Mouse (Mus musculus) hindbrain, embryonic 10.5 days (tissue): ENCODE measurements around the gene Inpp5a. TPM values are rescaled to one million over a fixed set of nuclear protein-coding genes. Genes with fewer than 3 reads are reported as not detected.
A peak's percentile ranks its signal among the peaks of the same experiment; 100 is the strongest.

Experiments
- DNase-seq: peaks from one replicate; pipeline ENCODE4 v3.0.0-alpha.2; 2017; ENCODE audit warnings: low spot score
- H3K27ac ChIP-seq: fragments of 300-500 bp; sonication (generic); 2 replicates; pipeline ENCODE4 v1.5.1; 2016; ENCODE audit warnings: mild to moderate bottlenecking, moderate library complexity
- H3K27me3 ChIP-seq: fragments of 300-500 bp; sonication (generic); 2 replicates; pipeline ENCODE4 v1.6.1; 2016; ENCODE audit warnings: mild to moderate bottlenecking; ENCODE audit not compliant: poor library complexity, insufficient read depth, severe bottlenecking
- H3K36me3 ChIP-seq: fragments of 300-500 bp; sonication (generic); 2 replicates; pipeline ENCODE4 v1.6.1; 2016; ENCODE audit warnings: mild to moderate bottlenecking, moderate library complexity
- H3K4me1 ChIP-seq: fragments of 300-500 bp; sonication (generic); replicated peaks from 2 replicates; pipeline ENCODE4 v1.6.1; 2016; ENCODE audit warnings: mild to moderate bottlenecking
- H3K4me3 ChIP-seq: fragments of 300-500 bp; sonication (generic); 2 replicates; pipeline ENCODE4 v1.5.1; 2016; ENCODE audit warnings: mild to moderate bottlenecking, moderate library complexity
- H3K9me3 ChIP-seq: fragments of 300-500 bp; sonication (generic); 2 replicates; pipeline ENCODE4 v1.6.1; 2016; ENCODE audit warnings: mild to moderate bottlenecking, moderate library complexity
- WGBS: fragments of 180-500 bp; shearing (Covaris S2); methylation state at CpG from one replicate; pipeline ENCODE4 v1.1.7; 2016; 5-methylcytosine and 5-hydroxymethylcytosine counted together
- polyA plus RNA-seq: library from polyadenylated mRNA; unstranded; fragments of >200 nt; fragmentation: Nextera tagmentation; extraction: Ambion mirVana; gene quantifications from 2 replicates; pipeline ENCODE4 v1.2.1, GENCODE M21; 2016

Inpp5a gene
- polyA plus RNA-seq, 1 experiment from 2014 or later: 19.0 TPM

DNA sequence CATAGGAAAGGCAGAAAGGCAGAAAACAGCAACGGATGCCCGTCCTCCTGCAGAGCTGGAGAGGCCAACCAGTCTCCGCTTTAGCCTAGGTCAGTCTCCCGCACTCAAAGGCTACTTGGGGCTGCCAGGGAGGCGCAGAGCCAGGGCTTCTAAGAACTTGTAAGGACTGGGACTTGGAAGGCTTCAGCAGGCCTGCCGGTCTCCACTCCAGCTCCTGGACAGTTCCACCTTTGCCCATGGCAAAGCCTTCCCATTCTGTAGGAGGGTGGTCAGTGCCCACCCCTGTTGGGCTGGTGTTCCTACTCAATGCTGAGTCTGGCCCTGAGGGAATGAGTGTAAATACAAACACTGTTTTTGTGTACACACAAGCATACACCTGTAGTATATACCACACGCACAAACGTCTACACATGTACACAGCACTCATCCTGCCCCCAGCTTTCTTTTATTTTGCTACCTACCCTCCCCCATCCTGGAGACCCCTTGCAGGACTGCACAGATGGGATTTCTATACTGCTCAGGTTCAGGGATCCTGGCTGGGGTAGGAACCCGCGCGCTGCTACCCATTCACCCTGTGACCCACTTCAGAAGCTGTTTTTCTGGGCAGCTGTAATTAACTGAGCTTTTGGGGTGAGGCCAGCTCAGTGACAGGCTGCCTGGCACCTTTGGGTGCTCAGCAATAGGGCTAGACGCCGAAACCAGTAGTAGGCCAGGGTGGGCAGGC, 25.5 kb upstream of the Inpp5a start:
- Histone ChIP-seq H3K27me3 (0 out of 2 replicates have a peak, but pooled peaks cover 4% of the 10 kb centered on the region), H3K27ac (peak overlapping the region; percentile 83), H3K36me3 (no peaks in the 10 kb centered on the region), H3K4me1 (peaks cover 38% of the 10 kb centered on the region), H3K4me3 (peak overlapping the region; percentile 24), H3K9me3 (no peaks in the 10 kb centered on the region)
- WGBS: 53% methylated on average over 13 of the region's 13 CpGs
- peak; percentile 24 for DNase-seq

- Histone ChIP-seq H3K9me3 (no peaks in the 10 kb centered on the region), H3K27ac (peak overlapping the region; percentile 83), H3K36me3 (no peaks in the 10 kb centered on the region), H3K4me3 (peak overlapping the region; percentile 24), H3K27me3 (0 out of 2 replicates have a peak, but pooled peaks cover 4% of the 10 kb centered on the region), H3K4me1 (peaks cover 44% of the 10 kb centered on the region)
- 6% methylated on average over 9 of the region's 9 CpGs for WGBS
- peak; percentile 86 for DNase-seq
Observed at GRCm38 (mm10) chr7:139364005-139364557, 24.8 kb upstream of the Inpp5a start.

DNA sequence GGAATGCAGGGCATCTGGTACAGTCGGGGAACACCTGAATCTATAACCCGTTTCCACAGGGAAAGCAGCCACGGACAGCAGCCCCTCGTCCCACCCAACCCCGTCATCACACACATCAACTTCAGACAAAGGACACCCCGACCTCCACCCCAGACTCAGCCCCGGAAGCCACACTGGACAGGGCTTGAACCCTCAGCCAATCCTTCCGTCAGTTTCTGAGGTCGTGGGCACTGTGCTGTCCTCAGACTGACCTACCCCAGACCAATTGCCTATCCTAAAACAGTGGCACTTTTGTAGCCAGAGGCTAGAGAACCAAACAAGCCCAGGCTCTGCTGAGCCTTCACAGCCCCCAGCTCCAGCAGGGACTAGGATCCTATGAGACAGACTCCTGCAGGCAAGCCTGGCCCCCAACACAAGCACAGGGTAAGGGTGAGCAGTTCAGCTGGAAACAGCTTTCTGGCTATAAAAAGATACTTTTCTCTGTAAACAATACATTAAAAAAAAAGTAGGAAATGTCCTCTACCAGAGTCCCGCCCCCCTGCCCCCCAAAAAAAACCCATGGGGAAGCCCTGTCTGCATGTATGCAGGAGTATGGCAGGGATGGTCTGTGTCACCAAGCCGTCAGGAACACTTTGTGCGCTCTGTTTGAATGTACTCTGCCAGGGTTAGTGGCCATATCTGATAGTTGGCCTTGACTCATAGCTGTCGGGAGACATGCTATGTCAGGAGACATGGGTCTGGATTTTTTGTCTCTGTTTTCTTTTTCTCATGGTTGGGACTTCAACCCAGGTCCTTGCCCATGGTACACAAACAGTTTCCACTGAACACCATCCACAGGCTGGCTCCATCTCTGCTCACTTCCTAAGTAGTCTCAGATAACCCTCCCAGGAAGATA, 23.7 kb upstream of the Inpp5a start:
- no peak for DNase-seq
- Histone ChIP-seq H3K9me3 (no peaks in the 10 kb centered on the region), H3K4me1 (peaks cover 48% of the 10 kb centered on the region), H3K4me3 (no peak overlapping the region), H3K27me3 (0 out of 2 replicates have a peak, but pooled peaks cover 4% of the 10 kb centered on the region), H3K36me3 (no peaks in the 10 kb centered on the region), H3K27ac (peak overlapping the region; percentile 83)
- WGBS: 82% methylated on average over 13 of the region's 13 CpGs

DNA sequence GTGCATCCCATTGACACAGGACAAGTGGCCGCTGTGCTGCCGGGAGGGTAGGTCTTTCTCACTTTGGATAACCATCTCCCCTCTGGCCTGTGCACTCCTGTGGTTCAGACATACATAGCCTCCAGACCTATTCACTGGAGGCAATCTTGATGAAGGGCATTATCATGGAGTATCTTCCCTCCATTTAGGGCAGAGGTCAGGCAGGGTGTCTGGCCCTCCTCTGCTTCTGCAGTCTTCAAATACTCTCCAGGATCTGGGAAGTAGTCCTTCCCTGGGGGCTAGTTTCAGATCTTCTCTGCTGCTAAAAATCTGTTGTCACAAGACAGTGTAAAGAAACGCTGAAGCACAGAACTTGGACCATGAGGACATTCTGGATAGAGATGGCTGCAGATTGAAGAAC, 22.8 kb upstream of the Inpp5a start:
- 81% methylated on average over 3 of the region's 3 CpGs for WGBS

DNA sequence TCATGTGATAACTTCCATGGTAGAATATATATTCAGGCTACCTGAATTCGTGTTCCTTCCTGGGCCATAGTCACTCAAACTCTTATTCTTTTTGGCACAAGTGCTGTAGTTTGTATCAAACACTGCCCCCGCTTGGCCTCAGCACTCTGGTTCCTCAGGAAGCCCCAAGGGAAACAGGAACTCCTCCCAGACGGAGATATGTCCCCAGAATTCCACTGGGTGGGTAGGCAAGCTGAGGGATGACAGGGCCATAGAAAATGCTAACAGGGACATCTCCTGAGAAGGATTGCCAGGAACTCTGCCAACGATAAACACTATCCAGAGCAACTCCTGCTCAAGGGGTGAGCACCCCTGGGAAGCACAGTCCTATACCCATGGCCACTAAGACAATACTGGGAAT, 22.4 kb upstream of the Inpp5a start:
- no peaks in the 10 kb centered on the region for H3K36me3 ChIP-seq
- H3K27ac ChIP-seq: no peak overlapping the region
- 0 out of 2 replicates have a peak, but pooled peaks cover 4% of the 10 kb centered on the region for H3K27me3 ChIP-seq
- H3K9me3 ChIP-seq: no peaks in the 10 kb centered on the region
- no peak overlapping the region for H3K4me3 ChIP-seq
- H3K4me1 ChIP-seq: peaks cover 48% of the 10 kb centered on the region
- 66% methylated on average over 4 of the region's 4 CpGs for WGBS
- no peak for DNase-seq

More for the DNA sequence above, 22.8 kb upstream of the Inpp5a start:
- Histone ChIP-seq H3K9me3 (no peaks in the 10 kb centered on the region), H3K4me1 (peaks cover 48% of the 10 kb centered on the region), H3K27me3 (0 out of 2 replicates have a peak, but pooled peaks cover 4% of the 10 kb centered on the region), H3K36me3 (no peaks in the 10 kb centered on the region), H3K27ac (no peak overlapping the region), H3K4me3 (no peak overlapping the region)
- DNase-seq: no peak

DNA sequence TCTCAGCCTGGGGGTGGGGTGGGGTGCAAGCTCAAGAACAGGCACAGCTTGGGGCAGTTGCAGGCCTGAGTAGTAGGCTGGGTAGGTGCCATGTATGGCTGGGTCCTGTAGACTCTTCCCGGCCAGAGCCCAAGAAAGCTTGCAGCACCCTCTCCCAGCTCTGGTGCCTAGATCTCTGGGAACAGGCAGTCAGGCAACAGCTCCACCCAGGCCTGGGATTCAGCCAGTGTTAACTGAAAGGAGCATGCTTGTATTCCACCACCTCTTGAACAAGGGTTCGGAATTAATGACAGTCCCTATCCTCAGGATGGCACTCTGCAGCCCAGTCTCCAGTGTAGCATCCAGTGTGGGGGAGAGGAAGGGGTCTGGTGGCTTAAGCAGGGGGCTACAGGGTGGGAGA, 20.7 kb upstream of the Inpp5a start:
- Histone ChIP-seq H3K27me3 (peaks cover 2% of the 10 kb centered on the region; the same call in 1 of the 2 replicates), H3K4me1 (peaks cover 35% of the 10 kb centered on the region), H3K9me3 (no peaks in the 10 kb centered on the region), H3K4me3 (no peak overlapping the region), H3K27ac (peak overlapping the region; percentile 56; the same call in 1 of the 2 replicates), H3K36me3 (no peaks in the 10 kb centered on the region)
- no peak for DNase-seq
- WGBS: 86% methylated on average over 2 of the region's 2 CpGs

DNA sequence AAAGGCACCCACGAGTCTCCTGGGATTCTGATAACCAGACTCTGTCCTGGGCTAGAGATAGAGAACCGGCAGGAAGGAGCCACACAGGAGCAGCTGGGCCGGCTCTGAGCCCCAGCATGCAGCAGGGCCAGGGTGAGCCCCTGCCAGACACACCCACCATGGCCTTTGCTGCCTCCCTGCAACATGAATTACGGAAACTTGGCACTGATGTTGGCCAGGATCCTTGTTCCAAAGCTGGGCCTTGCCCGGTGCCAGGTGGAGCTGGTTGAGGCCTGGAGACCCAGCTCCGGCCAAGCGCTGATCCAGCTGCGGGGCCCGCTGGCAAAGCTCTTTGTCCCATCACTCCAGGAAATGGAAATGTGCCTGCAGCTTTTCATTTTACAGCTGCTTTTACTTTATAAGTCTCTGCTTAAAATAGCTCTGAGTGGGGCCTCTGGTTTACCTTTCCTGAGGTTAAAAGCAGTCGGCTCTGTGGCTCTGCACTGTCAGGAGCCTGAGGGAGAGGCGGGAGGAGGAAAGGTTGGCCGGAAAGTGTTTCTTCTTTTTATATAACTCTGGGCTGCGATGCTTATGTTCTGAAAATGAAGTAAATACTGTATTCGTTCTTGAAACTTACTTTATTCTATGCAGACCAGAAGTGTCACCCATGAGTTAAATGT, 20.1 kb upstream of the Inpp5a start:
- 78% methylated on average over 14 of the region's 14 CpGs for WGBS
- Histone ChIP-seq H3K27ac (peak overlapping the region; percentile 56; the same call in 1 of the 2 replicates), H3K9me3 (no peaks in the 10 kb centered on the region), H3K4me1 (peaks cover 29% of the 10 kb centered on the region), H3K4me3 (no peak overlapping the region), H3K36me3 (no peaks in the 10 kb centered on the region), H3K27me3 (peaks cover 4% of the 10 kb centered on the region; the same call in 1 of the 2 replicates)
- DNase-seq: no peak

GRCm38 (mm10) chr7:139369501-139370088, 19.3 kb upstream of the Inpp5a start:
- WGBS: 87% methylated on average over 6 of the region's 6 CpGs
- no peak for DNase-seq
- H3K4me3 ChIP-seq: no peak overlapping the region
- no peaks in the 10 kb centered on the region for H3K36me3 ChIP-seq
- no peak overlapping the region for H3K27ac ChIP-seq
- H3K4me1 ChIP-seq: peaks cover 21% of the 10 kb centered on the region
- peaks cover 4% of the 10 kb centered on the region; the same call in 1 of the 2 replicates for H3K27me3 ChIP-seq
- no peaks in the 10 kb centered on the region for H3K9me3 ChIP-seq

- Histone ChIP-seq H3K27ac (no peak overlapping the region), H3K27me3 (peaks cover 4% of the 10 kb centered on the region; the same call in 1 of the 2 replicates), H3K9me3 (no peaks in the 10 kb centered on the region), H3K4me1 (peaks cover 13% of the 10 kb centered on the region; the same call in 1 of the 2 replicates), H3K4me3 (no peak overlapping the region), H3K36me3 (no peaks in the 10 kb centered on the region)
- no peak for DNase-seq
Observed at GRCm38 (mm10) chr7:139371389-139371788, 17.5 kb upstream of the Inpp5a start.

DNA sequence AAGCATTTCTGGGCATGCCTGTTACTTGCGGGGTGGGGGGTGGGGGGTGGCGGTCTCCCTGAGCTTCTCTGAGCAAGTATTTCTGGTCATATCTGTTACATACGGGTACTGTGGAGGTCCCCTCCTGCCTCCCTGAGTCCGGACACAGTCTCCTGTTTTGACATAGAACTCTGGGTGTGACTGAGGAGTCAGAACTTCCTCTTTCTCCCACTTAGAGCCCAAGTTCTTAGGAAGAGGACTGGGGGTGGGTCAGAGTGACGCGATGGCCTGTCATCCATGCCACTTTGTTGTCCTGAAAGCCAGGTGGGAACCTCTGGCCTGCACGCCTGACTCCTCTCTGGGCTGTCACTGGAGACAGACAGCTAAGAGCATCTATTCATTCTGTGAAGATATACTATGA, 11.5 kb upstream of the Inpp5a start:
- Histone ChIP-seq H3K9me3 (no peaks in the 10 kb centered on the region), H3K4me1 (no peaks in the 10 kb centered on the region), H3K36me3 (no peaks in the 10 kb centered on the region), H3K4me3 (no peak overlapping the region), H3K27me3 (peaks cover 4% of the 10 kb centered on the region; the same call in 1 of the 2 replicates), H3K27ac (no peak overlapping the region)
- WGBS: 76% methylated on average over 7 of the region's 7 CpGs
- DNase-seq: no peak

GRCm38 (mm10) chr7:139378355-139378754, 10.6 kb upstream of the Inpp5a start:
- no peak for DNase-seq
- WGBS: 87% methylated on average over 3 of the region's 3 CpGs
- Histone ChIP-seq H3K4me3 (no peak overlapping the region), H3K4me1 (no peaks in the 10 kb centered on the region), H3K36me3 (no peaks in the 10 kb centered on the region), H3K9me3 (no peaks in the 10 kb centered on the region), H3K27ac (no peak overlapping the region), H3K27me3 (peaks cover under 1% of the 10 kb centered on the region; the same call in 1 of the 2 replicates)

DNA sequence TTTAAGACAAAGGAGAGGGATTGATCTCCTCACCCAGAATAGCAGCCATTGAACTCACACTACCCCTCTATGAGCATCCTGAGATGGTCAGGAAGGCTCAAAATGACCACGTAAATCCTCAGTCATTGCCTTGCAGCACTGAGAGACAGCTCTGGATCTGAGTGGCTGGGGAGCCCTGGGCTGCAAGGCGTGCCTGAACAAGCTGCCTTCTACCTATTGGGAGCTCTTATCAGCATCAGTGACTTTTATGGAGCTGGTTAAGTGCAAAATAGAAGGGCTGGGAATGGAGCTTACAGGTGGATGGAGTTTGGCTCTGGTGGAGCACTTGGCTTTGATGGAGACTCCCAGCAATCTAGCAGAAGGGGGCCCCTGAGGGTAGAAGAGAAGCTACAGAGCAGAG, 9.2 kb upstream of the Inpp5a start:
- Histone ChIP-seq H3K9me3 (no peaks in the 10 kb centered on the region), H3K27me3 (no peaks in the 10 kb centered on the region), H3K4me3 (no peak overlapping the region), H3K4me1 (no peaks in the 10 kb centered on the region), H3K36me3 (no peaks in the 10 kb centered on the region), H3K27ac (no peak overlapping the region)
- WGBS: 73% methylated on average over 2 of the region's 2 CpGs
- DNase-seq: no peak
